Mouse (Mus musculus) kidney, adult 2 months (tissue): ENCODE data around the gene Serpinb8. TPM values are rescaled to one million over a fixed set of nuclear protein-coding genes. Genes with fewer than 3 reads are reported as not detected.
A peak's percentile ranks its signal among the peaks of the same experiment; 100 is the strongest.

Source experiments
- DNase-seq: peaks from one replicate; pipeline ENCODE4 v3.0.0; 2021
- H3K27ac ChIP-seq: fragments of 200-500 bp; 2 replicates; pipeline ENCODE4 v1.5.1; 2012; ENCODE audit warnings: low read depth, low read length, control low read depth, inconsistent platforms; ENCODE audit not compliant: insufficient read depth
- H3K27me3 ChIP-seq: fragments of 200-500 bp; replicated peaks from 2 replicates; pipeline ENCODE4 v1.6.1; 2012; ENCODE audit warnings: mild to moderate bottlenecking, moderate library complexity, low read length, inconsistent platforms; ENCODE audit not compliant: control insufficient read depth, insufficient read depth
- H3K36me3 ChIP-seq: fragments of 200-500 bp; 2 replicates; pipeline ENCODE4 v1.6.1; 2012; ENCODE audit warnings: mild to moderate bottlenecking, moderate library complexity, low read length, inconsistent platforms; ENCODE audit not compliant: control insufficient read depth, insufficient read depth
- H3K4me1 ChIP-seq: fragments of 200-500 bp; 2 replicates; pipeline ENCODE4 v1.6.1; 2011; ENCODE audit warnings: low read length; ENCODE audit not compliant: control insufficient read depth, insufficient read depth
- H3K4me3 ChIP-seq: fragments of 200-500 bp; 2 replicates; pipeline ENCODE4 v1.5.1; 2011; ENCODE audit warnings: mild to moderate bottlenecking, low read depth, low read length, control low read depth; ENCODE audit not compliant: insufficient read depth
- CTCF ChIP-seq: fragments of 200-500 bp; conservative IDR thresholded peaks from 2 replicates; pipeline ENCODE4 v1.5.1; 2011; ENCODE audit warnings: low read depth, mild to moderate bottlenecking, control low read depth, low read length, moderate library complexity, mixed read lengths; ENCODE audit not compliant: insufficient read depth, insufficient read length
- POLR2A ChIP-seq: fragments of 200-500 bp; IDR thresholded peaks from one replicate; pipeline ENCODE4 v1.6.1; 2011; ENCODE audit warnings: low read depth, low read length, control low read depth
- WGBS: fragments of 180-500 bp; shearing (Covaris S2); methylation state at CpG from one replicate; pipeline ENCODE4 v1.1.7; 2018; 5-methylcytosine and 5-hydroxymethylcytosine counted together
- polyA plus RNA-seq: library from polyadenylated mRNA; depleted of rRNA; stranded (reverse); fragments of >200 nt; gene quantifications from 2 replicates; pipeline ENCODE4 v1.2.3, GENCODE M21; 2012

The Serpinb8 gene
- polyA plus RNA-seq, 1 experiment = 11.0 TPM

DNA sequence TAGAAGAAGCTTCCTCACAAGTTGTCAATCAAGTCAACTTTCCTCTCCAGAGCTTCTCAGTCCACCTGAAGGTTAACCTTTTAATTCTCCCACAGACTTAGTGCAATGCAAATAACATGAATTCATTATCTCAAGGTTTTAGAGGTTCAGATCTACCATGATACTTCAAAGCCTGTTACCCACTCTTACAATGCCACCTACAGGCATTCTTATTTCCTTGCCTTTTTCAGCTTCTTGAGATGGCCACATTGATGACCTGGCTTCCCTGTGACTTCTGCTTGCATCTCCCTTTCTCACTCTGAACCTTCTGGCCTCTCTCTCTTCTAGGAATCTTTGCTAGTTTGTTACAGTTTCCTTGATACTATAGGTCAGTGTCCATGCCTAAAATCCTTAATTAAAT is 7.1 kb downstream of the Serpinb8 start:
- Histone ChIP-seq H3K27ac (no peak overlapping the region), H3K27me3 (no peaks in the 10 kb centered on the region), H3K4me1 (peaks cover 8% of the 10 kb centered on the region; the same call in 1 of the 2 replicates), H3K4me3 (no peak overlapping the region), H3K36me3 (no peaks in the 10 kb centered on the region)
- no peak for DNase-seq
- no peak for TF ChIP-seq POLR2A
- TF ChIP-seq CTCF = no peak

- Histone ChIP-seq H3K27me3 (no peaks in the 10 kb centered on the region), H3K4me1 (no peaks in the 10 kb centered on the region), H3K4me3 (no peak overlapping the region), H3K36me3 (no peaks in the 10 kb centered on the region), H3K27ac (no peak overlapping the region)
- peak; percentile 21 for DNase-seq
- TF ChIP-seq POLR2A = no peak
- peak; percentile 67 for TF ChIP-seq CTCF
These were observed 8.7 kb downstream of the Serpinb8 start for GRCm38 (mm10) chr1:107598476-107598875.

- WGBS = 22% methylated on average over 1 of the region's 1 CpGs
- peak; percentile 17 for DNase-seq
- no peaks in the 10 kb centered on the region for H3K4me1 ChIP-seq
- H3K4me3 ChIP-seq = no peak overlapping the region
- TF ChIP-seq CTCF (no peak), POLR2A (no peak)
- H3K27ac ChIP-seq = no peak overlapping the region
- H3K27me3 ChIP-seq = no peaks in the 10 kb centered on the region
- no peaks in the 10 kb centered on the region for H3K36me3 ChIP-seq
These were observed 19.1 kb downstream of the Serpinb8 start for GRCm38 (mm10) chr1:107608942-107609341.

DNA sequence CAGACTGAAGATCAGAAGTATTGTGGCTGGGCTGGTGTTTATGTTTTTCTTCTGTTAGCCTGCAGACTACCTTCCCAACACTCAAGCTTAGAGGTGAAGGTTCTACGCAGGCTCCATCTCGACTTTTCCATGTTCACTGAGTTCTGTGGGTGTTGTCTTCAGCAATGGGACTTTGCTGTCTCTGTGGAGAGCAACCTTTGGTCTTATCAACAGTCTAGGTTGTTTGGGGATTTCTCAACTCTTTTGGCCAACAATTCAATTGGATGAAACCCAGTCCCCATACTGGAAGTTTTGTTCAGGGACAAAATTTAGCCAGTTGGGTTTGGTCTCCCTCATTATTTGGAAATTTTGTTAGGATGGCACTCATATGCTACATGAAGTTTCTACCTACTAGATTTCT is 24.3 kb downstream of the Serpinb8 start:
- Histone ChIP-seq H3K27ac (no peak overlapping the region), H3K36me3 (no peaks in the 10 kb centered on the region), H3K27me3 (no peaks in the 10 kb centered on the region), H3K4me1 (no peaks in the 10 kb centered on the region), H3K4me3 (no peak overlapping the region)
- no peak for TF ChIP-seq POLR2A
- TF ChIP-seq CTCF = no peak
- 92% methylated on average over 2 of the region's 2 CpGs for WGBS
- DNase-seq = no peak

GRCm38 (mm10) chr1:107622017-107622416 is 32.2 kb downstream of the Serpinb8 start:
- 68% methylated on average over 4 of the region's 4 CpGs for WGBS
- Histone ChIP-seq H3K36me3 (no peaks in the 10 kb centered on the region), H3K4me1 (no peaks in the 10 kb centered on the region), H3K27ac (no peak overlapping the region), H3K4me3 (no peak overlapping the region), H3K27me3 (no peaks in the 10 kb centered on the region)
- DNase-seq = no peak
- TF ChIP-seq CTCF (no peak), POLR2A (no peak)

GRCm38 (mm10) chr1:107635936-107636335 is 46.1 kb downstream of the Serpinb8 start:
- Histone ChIP-seq H3K4me1 (peaks cover 6% of the 10 kb centered on the region; the same call in 1 of the 2 replicates), H3K36me3 (no peaks in the 10 kb centered on the region), H3K27ac (no peak overlapping the region), H3K27me3 (no peaks in the 10 kb centered on the region), H3K4me3 (no peak overlapping the region)
- TF ChIP-seq CTCF = 0 out of 2 replicates have a peak, but pooled peaks have one; percentile 12
- TF ChIP-seq POLR2A = no peak
- DNase-seq = peak; percentile 67
- 21% methylated on average over 4 of the region's 4 CpGs for whole genome bisulfite sequencing

DNA sequence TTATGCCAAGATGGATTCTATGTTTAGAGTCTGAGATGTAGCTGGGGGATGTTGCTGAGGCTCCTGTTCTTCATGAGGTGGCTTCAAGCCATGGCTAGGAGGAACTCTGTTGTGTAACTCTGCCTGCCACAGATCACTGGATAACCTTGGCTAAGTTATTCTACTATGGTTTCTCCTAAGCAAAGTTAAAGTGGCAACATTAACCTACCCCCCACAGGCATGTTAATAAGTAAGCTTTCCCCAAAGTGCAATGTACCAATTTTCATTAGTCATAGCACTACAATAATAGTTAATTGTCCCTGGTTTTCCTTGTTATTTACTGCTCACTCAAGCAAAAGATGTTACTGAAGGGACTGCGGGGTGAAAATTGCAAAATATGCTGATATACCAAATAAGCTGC is 48.2 kb downstream of the Serpinb8 start:
- peak; percentile 93 for DNase-seq
- 24% methylated on average over 1 of the region's 1 CpGs for WGBS

More for the DNA sequence above, 48.2 kb downstream of the Serpinb8 start:
- Histone ChIP-seq H3K36me3 (no peaks in the 10 kb centered on the region), H3K4me3 (no peak overlapping the region), H3K27ac (no peak overlapping the region), H3K4me1 (peaks cover 6% of the 10 kb centered on the region; the same call in 1 of the 2 replicates), H3K27me3 (no peaks in the 10 kb centered on the region)
- TF ChIP-seq CTCF (no peak), POLR2A (no peak)
